Mouse (Mus musculus) embryonic facial prominence, embryonic 10.5 days (tissue): Measurements from ENCODE around the gene Wrap53. TPM values are rescaled to one million over a fixed set of nuclear protein-coding genes. Genes with fewer than 3 reads are reported as not detected.
"Not testable (repeated sequence)": the region's sequence is repeated elsewhere in the genome, so short reads cannot be mapped to it uniquely, and the experiment has no call there.

Experiments used
- DNase-seq: peaks from one replicate; pipeline ENCODE4 v3.0.0-alpha.2; 2017; ENCODE audit warnings: low spot score
- H3K27ac ChIP-seq: fragments of 300-500 bp; sonication (generic); replicated peaks from 2 replicates; pipeline ENCODE4 v1.5.1; 2016; ENCODE audit warnings: mild to moderate bottlenecking
- H3K27me3 ChIP-seq: fragments of 300-500 bp; sonication (generic); replicated peaks from 2 replicates; pipeline ENCODE4 v1.6.1; 2016; ENCODE audit warnings: low read depth, mild to moderate bottlenecking; ENCODE audit not compliant: poor library complexity, severe bottlenecking
- H3K36me3 ChIP-seq: fragments of 300-500 bp; sonication (generic); replicated peaks from 2 replicates; pipeline ENCODE4 v1.6.1; 2016; ENCODE audit warnings: mild to moderate bottlenecking, moderate library complexity
- H3K4me1 ChIP-seq: fragments of 300-500 bp; sonication (generic); 2 replicates; pipeline ENCODE4 v1.6.1; 2016
- H3K4me3 ChIP-seq: fragments of 300-500 bp; sonication (generic); 2 replicates; pipeline ENCODE4 v1.5.1; 2016; ENCODE audit warnings: mild to moderate bottlenecking, moderate library complexity
- H3K9me3 ChIP-seq: fragments of 300-500 bp; sonication (generic); 2 replicates; pipeline ENCODE4 v1.6.1; 2016; ENCODE audit warnings: mild to moderate bottlenecking
- WGBS: fragments of 180-500 bp; shearing (Covaris S2); methylation state at CpG from one replicate; pipeline ENCODE4 v1.1.7; 2016; 5-methylcytosine and 5-hydroxymethylcytosine counted together
- polyA plus RNA-seq: library from polyadenylated mRNA; unstranded; fragments of >200 nt; fragmentation: Nextera tagmentation; extraction: Ambion mirVana; gene quantifications from 2 replicates; pipeline ENCODE4 v1.2.1, GENCODE M21; 2016

Wrap53 gene
- polyA plus RNA-seq, 1 experiment from 2014 or later = 43.5 TPM

DNA sequence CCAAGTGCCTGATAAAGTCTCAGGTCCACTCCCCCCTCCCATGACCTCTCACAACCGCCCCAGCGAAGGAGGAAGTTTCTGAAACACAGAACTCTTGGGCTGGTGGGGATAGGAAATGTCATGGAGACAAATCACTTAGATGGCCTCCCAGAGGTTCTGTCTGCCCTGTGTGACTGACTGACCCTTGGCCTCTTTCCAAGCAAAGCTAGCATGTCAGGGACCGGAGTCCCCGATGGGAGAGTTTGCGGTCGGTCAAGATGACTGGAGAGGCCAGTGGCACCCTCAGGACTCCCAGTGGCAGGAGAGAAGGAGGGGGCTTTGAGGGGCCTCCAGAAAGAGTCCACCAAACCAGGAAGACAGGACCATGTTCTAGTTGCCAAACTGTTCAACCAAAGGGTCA lies 21.3 kb downstream of the Wrap53 start:
- Histone ChIP-seq H3K27me3 (peaks cover 25% of the 10 kb centered on the region), H3K27ac (peak overlapping the region; percentile 97), H3K4me1 (peaks cover 95% of the 10 kb centered on the region)

DNA sequence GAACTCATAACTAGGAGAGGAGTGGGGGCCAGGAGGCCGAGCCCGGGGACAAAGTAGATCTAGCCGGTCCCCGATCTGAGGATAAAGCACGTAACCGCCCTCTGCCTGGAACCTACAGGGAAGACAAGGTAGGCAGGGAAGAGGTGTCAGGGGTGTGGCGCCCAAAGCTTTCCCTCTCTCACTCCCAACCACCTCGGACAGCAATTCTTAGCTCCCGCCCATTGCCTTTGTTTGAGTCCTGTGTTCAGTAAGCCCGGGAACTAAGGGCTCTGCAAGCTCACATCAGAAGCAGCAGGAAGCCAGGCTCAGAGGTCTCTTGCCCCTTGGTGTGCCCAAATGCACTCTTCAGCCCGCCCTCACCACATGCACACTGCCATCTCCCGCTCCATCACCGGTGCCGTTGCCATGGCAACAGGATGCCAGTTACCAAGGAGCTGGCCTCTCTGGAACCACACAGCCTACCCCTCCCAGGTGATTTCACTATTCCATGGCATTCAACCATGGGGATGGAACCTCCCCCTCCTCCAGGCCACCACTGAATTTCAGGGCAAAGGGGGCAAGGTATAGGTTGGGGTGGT lies 22.6 kb downstream of the Wrap53 start:
- Histone ChIP-seq H3K4me3 (peak overlapping the region; percentile 89), H3K9me3 (no peaks in the 10 kb centered on the region), H3K4me1 (peaks cover 95% of the 10 kb centered on the region), H3K27ac (peak overlapping the region; percentile 49), H3K27me3 (peaks cover 22% of the 10 kb centered on the region), H3K36me3 (peaks cover 50% of the 10 kb centered on the region)
- 24% methylated on average over 14 of the region's 14 CpGs for WGBS
- DNase-seq = peak; percentile 63

More for the DNA sequence above, 21.3 kb downstream of the Wrap53 start:
- DNase-seq = no peak
- Histone ChIP-seq H3K9me3 (no peaks in the 10 kb centered on the region), H3K4me3 (peak overlapping the region; percentile 89), H3K36me3 (peaks cover 63% of the 10 kb centered on the region)
- WGBS = 38% methylated on average over 6 of the region's 6 CpGs

DNA sequence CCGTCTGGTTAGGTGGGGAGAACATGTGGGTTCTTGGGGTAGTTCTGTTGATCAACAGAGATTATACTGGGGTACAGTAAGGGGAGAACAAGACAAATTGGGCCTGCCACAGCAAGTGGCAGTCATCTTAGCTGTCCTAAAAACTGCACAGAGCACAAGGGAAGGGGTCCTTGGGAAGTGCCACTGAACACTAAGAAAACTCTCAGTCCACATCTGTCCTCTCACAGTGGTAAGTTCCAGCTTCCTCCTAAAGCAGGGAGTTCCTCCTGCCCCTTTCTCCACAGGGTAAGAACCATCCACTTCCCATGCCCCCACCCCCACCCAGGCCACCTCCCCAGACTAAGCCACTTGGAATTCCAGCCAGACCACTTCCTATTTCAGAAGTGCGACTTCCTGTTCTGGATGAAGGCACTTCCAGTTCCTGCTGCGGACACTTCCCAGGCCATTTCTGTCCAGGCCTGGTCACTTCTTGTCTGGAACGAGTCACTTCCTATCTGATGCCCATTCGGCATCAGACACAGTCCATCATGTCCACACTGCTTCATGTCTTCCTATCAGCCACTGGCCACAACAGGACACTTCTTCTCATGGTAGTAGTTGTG lies 25.4 kb downstream of the Wrap53 start:
- no peak for DNase-seq
- 81% methylated on average over 5 of the region's 5 CpGs for WGBS
- H3K27me3 ChIP-seq = peaks cover 26% of the 10 kb centered on the region
- H3K36me3 ChIP-seq = peaks cover 33% of the 10 kb centered on the region
- H3K9me3 ChIP-seq = no peaks in the 10 kb centered on the region
- 0 out of 2 replicates have a peak overlapping the region, but pooled peaks have one; percentile 35 for H3K27ac ChIP-seq
- H3K4me1 ChIP-seq = peaks cover 75% of the 10 kb centered on the region
- no peak overlapping the region for H3K4me3 ChIP-seq

DNA sequence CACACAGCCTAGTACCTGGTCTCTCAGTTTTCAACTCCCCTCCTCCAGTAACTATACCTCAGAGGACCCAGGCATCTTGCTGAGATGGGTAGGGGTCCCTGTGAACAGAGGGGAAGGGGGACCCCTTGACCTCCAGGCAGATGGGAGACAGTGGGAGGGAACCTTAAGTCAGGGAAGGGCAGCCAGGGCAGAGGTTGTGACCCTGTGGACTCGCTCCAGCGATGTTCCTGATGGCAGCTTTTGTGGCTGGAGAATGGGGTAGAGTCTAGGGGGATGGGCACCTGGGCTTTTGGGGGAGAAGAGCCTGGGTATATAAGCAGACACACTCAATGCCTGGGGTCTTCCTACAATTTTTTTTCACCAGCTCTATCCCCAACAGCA lies 26.7 kb downstream of the Wrap53 start:
- Histone ChIP-seq H3K27me3 (peaks cover 39% of the 10 kb centered on the region), H3K36me3 (peaks cover 33% of the 10 kb centered on the region), H3K27ac (peak overlapping the region; percentile 80), H3K9me3 (no peaks in the 10 kb centered on the region), H3K4me1 (peaks cover 75% of the 10 kb centered on the region), H3K4me3 (peak overlapping the region; percentile 39)
- no peak for DNase-seq
- WGBS = 5% methylated on average over 2 of the region's 2 CpGs

DNA sequence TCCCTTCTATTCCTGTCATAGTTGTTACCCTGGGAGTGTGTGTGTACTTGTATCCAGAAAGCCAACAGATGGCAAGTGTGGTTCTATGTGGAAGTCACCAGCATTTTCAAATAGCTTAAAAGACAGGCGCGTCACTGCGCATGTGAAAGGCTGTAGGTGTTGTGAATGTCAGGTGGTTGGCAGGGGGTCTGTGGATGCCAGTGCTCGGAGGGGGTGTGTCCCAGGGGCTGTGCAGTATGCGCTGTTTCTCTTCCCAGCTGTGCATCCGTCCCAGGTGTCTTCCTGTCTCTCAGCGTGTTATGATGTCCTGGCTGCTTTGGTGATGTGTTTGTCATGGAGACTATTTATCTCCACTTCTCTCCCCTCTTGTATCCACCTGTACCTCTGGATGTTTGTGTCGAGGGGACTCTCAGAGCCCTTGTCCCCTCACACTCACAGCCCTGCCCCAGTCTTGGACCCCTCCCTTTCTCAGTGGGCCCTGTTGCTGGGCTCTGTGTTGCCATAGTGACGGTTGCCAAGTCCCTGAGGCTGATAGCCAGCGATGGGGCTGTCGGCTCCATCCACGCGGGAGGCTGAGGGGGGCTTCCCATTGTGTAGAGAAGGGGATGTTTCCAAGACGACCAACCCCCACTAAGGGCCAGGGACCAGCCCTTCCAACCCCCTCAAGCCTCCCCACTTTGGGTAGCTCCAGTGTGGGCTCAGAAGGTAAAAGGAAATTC lies 27.3 kb downstream of the Wrap53 start:
- peaks cover 33% of the 10 kb centered on the region for H3K36me3 ChIP-seq
- H3K9me3 ChIP-seq = no peaks in the 10 kb centered on the region
- WGBS = 20% methylated on average over 14 of the region's 14 CpGs
- H3K27ac ChIP-seq = peak overlapping the region; percentile 80
- peaks cover 75% of the 10 kb centered on the region for H3K4me1 ChIP-seq
- peak overlapping the region; percentile 39 for H3K4me3 ChIP-seq
- peaks cover 44% of the 10 kb centered on the region for H3K27me3 ChIP-seq
- peak; percentile 81 for DNase-seq

DNA sequence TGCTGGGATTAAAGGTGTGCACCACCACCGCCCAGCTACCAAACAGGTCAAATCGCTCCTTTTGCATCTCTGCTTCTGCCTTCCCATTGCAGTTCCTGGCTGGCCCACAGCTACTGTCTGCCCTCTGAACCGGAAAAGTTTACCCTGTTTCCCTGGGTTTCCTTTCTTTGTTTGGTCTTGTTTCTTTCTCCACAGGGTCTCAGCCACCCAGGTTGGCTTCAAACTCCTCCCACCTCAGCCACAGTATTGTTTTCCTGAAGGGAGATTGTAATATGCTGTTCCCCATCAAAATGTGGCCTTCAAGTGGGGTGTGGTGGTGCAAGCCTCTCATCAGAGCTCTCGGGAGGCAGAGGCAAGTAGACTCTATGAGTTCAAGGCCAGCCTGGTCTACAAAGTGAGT lies 28.7 kb downstream of the Wrap53 start:
- Histone ChIP-seq H3K9me3 (no peaks in the 10 kb centered on the region), H3K36me3 (peaks cover 23% of the 10 kb centered on the region), H3K27me3 (peaks cover 34% of the 10 kb centered on the region), H3K27ac (no peak overlapping the region), H3K4me1 (peaks cover 75% of the 10 kb centered on the region), H3K4me3 (no peak overlapping the region)
- no peak for DNase-seq
- WGBS = 70% methylated on average over 4 of the region's 4 CpGs

DNA sequence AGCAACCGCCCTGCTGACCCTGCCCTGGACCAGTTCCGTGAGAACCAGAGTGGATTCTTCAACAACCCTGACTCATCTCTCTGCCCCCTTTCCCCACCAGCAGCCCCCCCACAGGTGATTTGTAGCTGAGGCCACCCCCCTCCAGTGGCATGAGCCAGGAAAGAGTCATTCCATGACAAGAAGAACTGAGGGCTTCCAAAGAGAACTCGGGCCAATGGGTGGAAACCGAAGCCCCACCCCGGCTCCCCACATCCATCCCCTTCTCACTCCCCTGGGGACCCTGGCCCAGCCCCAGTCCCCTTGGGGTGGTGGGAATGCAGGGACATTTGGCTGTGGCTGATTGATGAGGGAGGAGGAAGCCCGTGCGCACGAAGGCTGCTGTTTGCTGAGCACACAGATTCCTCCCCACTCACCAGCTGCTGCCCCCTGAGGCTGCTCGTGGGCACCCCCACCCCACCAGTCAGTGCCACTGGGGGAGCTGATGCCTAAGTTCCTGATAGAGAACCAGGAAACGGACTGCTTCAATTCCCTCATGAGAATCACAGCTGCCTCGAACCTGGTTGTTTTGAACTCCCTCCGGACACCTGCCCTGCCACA lies 30.9 kb downstream of the Wrap53 start, which contains the start of gene Dnah2:
TSS of gene Dnah2 (minus strand) at position 51 of the 597 bp plus-strand sequence.
- peak within 1 kb of the TSS; percentile 57; the same call in 1 of the 2 replicates for H3K27ac ChIP-seq
- DNase-seq = no peak
- WGBS = 49% methylated on average over 12 of the region's 12 CpGs
- peaks cover 29% of the 10 kb centered on the region for H3K27me3 ChIP-seq
- peaks cover 1% of the 10 kb centered on the region for H3K36me3 ChIP-seq
- 0 out of 2 replicates have a peak within 1 kb of the TSS, but pooled peaks have one; percentile 63 for H3K4me3 ChIP-seq
- peaks cover 67% of the 10 kb centered on the region for H3K4me1 ChIP-seq
- H3K9me3 ChIP-seq = no peaks in the 10 kb centered on the region

DNA sequence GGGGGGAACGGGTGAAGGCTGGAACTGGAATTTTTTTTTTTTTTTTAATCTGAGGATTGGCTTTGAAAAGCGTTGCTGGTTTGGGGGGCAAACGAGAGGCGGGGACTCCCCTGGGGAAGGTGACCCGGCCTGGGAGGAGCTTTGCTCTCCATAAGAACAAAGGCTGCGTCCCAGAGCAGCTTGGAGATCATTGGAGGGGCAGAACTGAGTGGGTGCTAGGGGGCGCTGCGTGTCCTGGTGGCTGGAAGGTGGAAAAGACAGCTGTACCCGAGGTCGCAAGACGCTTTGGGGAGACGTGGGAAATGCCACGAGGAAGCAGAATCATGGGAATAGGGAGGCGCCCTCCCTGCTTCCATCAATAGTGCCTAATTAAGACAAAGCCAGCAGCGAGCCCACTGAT lies 33.0 kb downstream of the Wrap53 start:
- H3K36me3 ChIP-seq = no peaks in the 10 kb centered on the region
- peaks cover 57% of the 10 kb centered on the region for H3K4me1 ChIP-seq
- DNase-seq = no peak
- peak overlapping the region; percentile 63 for H3K4me3 ChIP-seq
- no peaks in the 10 kb centered on the region for H3K9me3 ChIP-seq
- H3K27ac ChIP-seq = peak overlapping the region; percentile 92
- H3K27me3 ChIP-seq = peaks cover 29% of the 10 kb centered on the region
- WGBS = 5% methylated on average over 15 of the region's 15 CpGs

DNA sequence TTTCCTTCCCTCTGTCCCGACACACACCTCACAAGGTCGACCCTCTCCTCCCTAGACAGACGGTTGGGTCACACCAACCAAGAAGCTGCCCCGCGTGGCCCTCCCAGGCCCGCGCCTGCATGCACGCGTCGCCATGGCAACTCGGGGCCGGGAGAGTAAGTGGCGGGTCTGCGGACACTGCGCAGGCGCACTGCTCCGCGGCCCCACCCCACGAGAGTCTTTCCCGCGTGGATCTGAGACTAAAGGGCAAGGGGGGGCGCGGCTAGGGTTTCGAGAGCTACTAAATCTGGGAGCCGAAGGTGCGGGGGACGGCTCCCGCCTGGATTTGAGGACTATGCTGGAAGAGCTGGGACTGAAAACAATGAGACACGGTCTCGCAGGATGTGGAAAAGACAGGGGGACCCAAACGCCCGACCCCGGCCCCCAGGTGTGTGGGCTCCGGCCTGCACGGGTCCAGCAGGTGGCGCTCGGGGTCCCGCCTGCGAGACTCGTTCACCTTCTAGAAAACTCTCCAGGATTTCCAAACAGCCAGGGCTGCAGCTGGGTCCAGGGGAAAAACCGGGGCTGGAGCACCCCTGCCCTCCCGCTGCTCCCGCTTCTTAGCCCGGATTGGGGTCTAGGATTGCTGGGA lies 33.5 kb downstream of the Wrap53 start:
- H3K9me3 ChIP-seq = no peaks in the 10 kb centered on the region
- whole genome bisulfite sequencing = under 1% methylated on average over 44 of the region's 44 CpGs
- peak overlapping the region; percentile 63 for H3K4me3 ChIP-seq
- H3K36me3 ChIP-seq = no peaks in the 10 kb centered on the region
- peaks cover 57% of the 10 kb centered on the region for H3K4me1 ChIP-seq
- peak overlapping the region; percentile 92 for H3K27ac ChIP-seq
- DNase-seq = peak; percentile 90
- peaks cover 29% of the 10 kb centered on the region for H3K27me3 ChIP-seq

DNA sequence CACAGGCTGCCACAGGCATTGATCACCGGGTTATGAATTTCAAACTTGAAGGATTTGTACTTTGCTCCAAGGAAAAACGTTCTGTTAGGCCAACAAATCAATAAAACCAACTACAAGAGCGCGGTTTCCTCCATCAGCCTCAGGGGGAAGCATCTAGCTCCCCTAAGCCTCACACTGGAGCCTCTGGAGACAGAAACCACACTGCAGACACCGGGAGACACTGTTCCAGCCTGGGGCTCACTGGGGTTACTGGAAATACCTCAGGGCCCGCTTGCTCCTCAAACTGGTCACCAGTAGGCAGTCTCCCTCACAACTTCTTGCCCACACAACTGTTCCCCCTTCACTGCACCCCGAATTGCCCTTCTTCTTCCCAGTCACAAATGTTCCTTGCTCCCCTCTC lies 34.1 kb downstream of the Wrap53 start:
- no peaks in the 10 kb centered on the region for H3K36me3 ChIP-seq
- H3K9me3 ChIP-seq = no peaks in the 10 kb centered on the region
- peak overlapping the region; percentile 63 for H3K4me3 ChIP-seq
- no peak for DNase-seq
- peak overlapping the region; percentile 92 for H3K27ac ChIP-seq
- H3K27me3 ChIP-seq = peaks cover 29% of the 10 kb centered on the region
- 15% methylated on average over 7 of the region's 7 CpGs for WGBS
- H3K4me1 ChIP-seq = peaks cover 57% of the 10 kb centered on the region

DNA sequence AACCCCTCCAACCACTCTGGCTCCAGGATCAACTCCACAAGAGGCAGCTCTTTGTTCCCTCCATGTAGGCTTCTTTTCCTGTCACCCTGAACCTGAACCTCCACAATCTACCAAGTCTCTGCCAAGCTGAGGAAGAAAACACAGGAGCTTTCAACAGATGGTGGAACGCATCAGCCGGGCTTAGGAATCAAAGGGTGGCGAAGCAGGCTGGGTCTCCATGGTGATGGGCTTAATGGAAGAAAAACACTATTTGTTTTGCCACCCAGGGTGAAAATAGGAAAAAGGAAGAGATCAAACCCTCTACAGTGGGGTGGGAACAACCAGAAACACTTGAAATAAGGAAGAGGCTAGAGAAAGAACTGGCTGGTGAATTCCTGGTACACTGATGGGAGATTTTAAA lies 36.5 kb downstream of the Wrap53 start:
- Histone ChIP-seq H3K4me1 (peaks cover 50% of the 10 kb centered on the region), H3K4me3 (0 out of 2 replicates have a peak overlapping the region, but pooled peaks have one; percentile 1), H3K36me3 (no peaks in the 10 kb centered on the region), H3K27ac (no peak overlapping the region), H3K27me3 (peaks cover 11% of the 10 kb centered on the region), H3K9me3 (no peaks in the 10 kb centered on the region)
- 44% methylated on average over 3 of the region's 3 CpGs for WGBS
- DNase-seq = no peak

DNA sequence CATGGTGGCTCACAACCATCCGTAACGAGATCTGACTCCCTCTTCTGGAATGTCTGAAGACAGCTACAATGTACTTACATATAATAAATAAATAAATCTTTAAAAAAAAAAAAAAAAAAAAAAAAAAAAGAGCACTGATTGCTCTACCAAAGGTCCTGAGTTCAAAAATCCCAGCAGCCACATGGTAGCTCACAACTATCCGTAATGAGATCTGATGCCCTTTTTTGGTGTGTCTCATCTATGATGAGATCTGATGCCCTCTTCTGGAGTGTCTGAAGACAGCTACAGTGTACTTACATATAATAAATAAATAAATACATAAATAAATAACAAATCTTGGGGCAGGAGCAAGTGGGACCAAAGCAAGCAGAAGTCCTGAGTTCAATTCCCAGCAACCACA lies 38.3 kb downstream of the Wrap53 start:
- H3K9me3 ChIP-seq, H3K27me3 ChIP-seq, H3K4me3 ChIP-seq, DNase-seq, H3K36me3 ChIP-seq, H3K27ac ChIP-seq: not testable (repeated sequence)
- 42% methylated on average over 2 of the region's 3 CpGs for WGBS
- peaks cover 40% of the 10 kb centered on the region for H3K4me1 ChIP-seq
